Mouse (Mus musculus): Measurements from ENCODE around the gene Rpl5. TPM values are rescaled to one million over a fixed set of nuclear protein-coding genes. Genes with fewer than 3 reads are reported as not detected.

The Rpl5 gene
- polyA plus RNA-seq, 1 experiment, result 161 TPM

- Histone ChIP-seq H3K4me3 (ENCODE audit: insufficient read depth, poor library complexity, severe bottlenecking) (no peak overlapping the region), H3K79me3 (ENCODE audit: low read depth) (peaks cover 4% of the 10 kb centered on the region), H3ac (ENCODE audit: control insufficient read depth, insufficient read length, low read depth) (no peak overlapping the region), H3K79me2 (ENCODE audit: control insufficient read depth, insufficient read depth) (peaks cover 8% of the 10 kb centered on the region), H3K27me3 (ENCODE audit: control insufficient read depth, insufficient read depth, insufficient read length) (no peaks in the 10 kb centered on the region), H3K36me3 (ENCODE audit: control insufficient read depth, insufficient read depth) (no peaks in the 10 kb centered on the region)
- TF ChIP-seq CEBPB (IDR thresholded peaks at IDR 0.05; ENCODE audit: low read depth) (no peak), MYOG (IDR thresholded peaks at IDR 0.05; ENCODE audit: control insufficient read depth, extremely low read depth, insufficient read length) (no peak), FOSL1 (IDR thresholded peaks at IDR 0.05; ENCODE audit: insufficient read depth, low read length, poor library complexity, severe bottlenecking) (no peak), MAX (IDR thresholded peaks at IDR 0.05) (no peak), CTCF (IDR thresholded peaks at IDR 0.05; ENCODE audit: control insufficient read depth, insufficient read depth, insufficient read length) (no peak), MYOD1 (IDR thresholded peaks at IDR 0.05; ENCODE audit: control insufficient read depth, insufficient read length, low read depth) (no peak), USF1 (IDR thresholded peaks at IDR 0.05; ENCODE audit: low read depth) (no peak)
Observed at GRCm38 (mm10) chr5:107939701-107940100, 39.4 kb downstream of the Rpl5 start.

- no peaks in the 10 kb centered on the region for H3K27me3 ChIP-seq (ENCODE audit: control insufficient read depth, insufficient read depth, insufficient read length)
- no peak overlapping the region for H3K4me3 ChIP-seq (ENCODE audit: insufficient read depth, poor library complexity, severe bottlenecking)
- peaks cover 10% of the 10 kb centered on the region for H3K79me2 ChIP-seq (ENCODE audit: control insufficient read depth, insufficient read depth)
- H3K79me3 ChIP-seq (ENCODE audit: low read depth), result peaks cover 3% of the 10 kb centered on the region
- H3K36me3 ChIP-seq (ENCODE audit: control insufficient read depth, insufficient read depth), result no peaks in the 10 kb centered on the region
- TF ChIP-seq MYOD1 (IDR thresholded peaks at IDR 0.05; ENCODE audit: control insufficient read depth, insufficient read length, low read depth) (no peak), CTCF (IDR thresholded peaks at IDR 0.05; ENCODE audit: control insufficient read depth, insufficient read depth, insufficient read length) (no peak), FOSL1 (IDR thresholded peaks at IDR 0.05; ENCODE audit: insufficient read depth, low read length, poor library complexity, severe bottlenecking) (no peak), MAX (IDR thresholded peaks at IDR 0.05) (no peak), USF1 (IDR thresholded peaks at IDR 0.05; ENCODE audit: low read depth) (no peak), CEBPB (IDR thresholded peaks at IDR 0.05; ENCODE audit: low read depth) (no peak), MYOG (IDR thresholded peaks at IDR 0.05; ENCODE audit: control insufficient read depth, extremely low read depth, insufficient read length) (no peak)
- no peak overlapping the region for H3ac ChIP-seq (ENCODE audit: control insufficient read depth, insufficient read length, low read depth)
Observed at GRCm38 (mm10) chr5:107941222-107941621, 40.9 kb downstream of the Rpl5 start.

- H3K36me3 ChIP-seq (ENCODE audit: control insufficient read depth, insufficient read depth), result no peaks in the 10 kb centered on the region
- H3K4me3 ChIP-seq (ENCODE audit: insufficient read depth, poor library complexity, severe bottlenecking), result no peak overlapping the region
- peaks cover 3% of the 10 kb centered on the region for H3K79me3 ChIP-seq (ENCODE audit: low read depth)
- no peak for TF ChIP-seq MAX (IDR thresholded peaks at IDR 0.05)
- TF ChIP-seq MYOD1 (IDR thresholded peaks at IDR 0.05; ENCODE audit: control insufficient read depth, insufficient read length, low read depth), result no peak
- TF ChIP-seq MYOG (IDR thresholded peaks at IDR 0.05; ENCODE audit: control insufficient read depth, extremely low read depth, insufficient read length), result no peak
- TF ChIP-seq USF1 (IDR thresholded peaks at IDR 0.05; ENCODE audit: low read depth), result no peak
- TF ChIP-seq CTCF (IDR thresholded peaks at IDR 0.05; ENCODE audit: control insufficient read depth, insufficient read depth, insufficient read length), result no peak
- no peak for TF ChIP-seq FOSL1 (IDR thresholded peaks at IDR 0.05; ENCODE audit: insufficient read depth, low read length, poor library complexity, severe bottlenecking)
- no peak for TF ChIP-seq CEBPB (IDR thresholded peaks at IDR 0.05; ENCODE audit: low read depth)
- no peak overlapping the region for H3ac ChIP-seq (ENCODE audit: control insufficient read depth, insufficient read length, low read depth)
- H3K27me3 ChIP-seq (ENCODE audit: control insufficient read depth, insufficient read depth, insufficient read length), result no peaks in the 10 kb centered on the region
- peaks cover 10% of the 10 kb centered on the region for H3K79me2 ChIP-seq (ENCODE audit: control insufficient read depth, insufficient read depth)
Observed at GRCm38 (mm10) chr5:107942941-107943340, 42.6 kb downstream of the Rpl5 start.

DNA sequence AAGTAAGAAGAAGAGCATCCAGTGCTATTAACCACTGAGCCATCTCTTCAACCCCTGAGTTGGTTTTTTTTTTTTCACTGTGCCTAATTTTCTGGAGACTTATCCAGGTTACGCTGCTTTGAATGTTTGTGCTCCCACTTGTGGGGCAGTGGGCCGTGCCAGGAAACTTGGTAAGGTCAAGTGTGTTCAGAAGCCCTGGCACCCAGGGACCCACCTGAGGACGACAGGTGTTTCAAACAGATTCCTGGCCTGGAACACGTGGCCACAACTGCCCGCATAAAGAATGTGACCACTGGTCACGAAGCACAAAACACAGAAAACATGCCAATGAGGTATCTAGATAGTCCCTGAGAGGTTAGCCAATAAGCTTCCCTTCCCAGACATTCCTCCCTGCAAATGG, 43.2 kb downstream of the Rpl5 start:
- Histone ChIP-seq H3K79me2 (ENCODE audit: control insufficient read depth, insufficient read depth) (peaks cover 10% of the 10 kb centered on the region), H3ac (ENCODE audit: control insufficient read depth, insufficient read length, low read depth) (no peak overlapping the region), H3K36me3 (ENCODE audit: control insufficient read depth, insufficient read depth) (no peaks in the 10 kb centered on the region), H3K4me3 (ENCODE audit: insufficient read depth, poor library complexity, severe bottlenecking) (no peak overlapping the region), H3K79me3 (ENCODE audit: low read depth) (peaks cover 3% of the 10 kb centered on the region), H3K27me3 (ENCODE audit: control insufficient read depth, insufficient read depth, insufficient read length) (no peaks in the 10 kb centered on the region)
- no peak for TF ChIP-seq MYOD1 (IDR thresholded peaks at IDR 0.05; ENCODE audit: control insufficient read depth, insufficient read length, low read depth)
- TF ChIP-seq USF1 (IDR thresholded peaks at IDR 0.05; ENCODE audit: low read depth), result no peak
- no peak for TF ChIP-seq CTCF (IDR thresholded peaks at IDR 0.05; ENCODE audit: control insufficient read depth, insufficient read depth, insufficient read length)
- no peak for TF ChIP-seq FOSL1 (IDR thresholded peaks at IDR 0.05; ENCODE audit: insufficient read depth, low read length, poor library complexity, severe bottlenecking)
- no peak for TF ChIP-seq MYOG (IDR thresholded peaks at IDR 0.05; ENCODE audit: control insufficient read depth, extremely low read depth, insufficient read length)
- no peak for TF ChIP-seq CEBPB (IDR thresholded peaks at IDR 0.05; ENCODE audit: low read depth)
- TF ChIP-seq MAX (IDR thresholded peaks at IDR 0.05), result no peak

GRCm38 (mm10) chr5:107946475-107946874, 46.2 kb downstream of the Rpl5 start:
- peaks cover 10% of the 10 kb centered on the region for H3K79me2 ChIP-seq (ENCODE audit: control insufficient read depth, insufficient read depth)
- H3K79me3 ChIP-seq (ENCODE audit: low read depth), result peaks cover 3% of the 10 kb centered on the region
- TF ChIP-seq CEBPB (IDR thresholded peaks at IDR 0.05; ENCODE audit: low read depth) (no peak), MYOG (IDR thresholded peaks at IDR 0.05; ENCODE audit: control insufficient read depth, extremely low read depth, insufficient read length) (no peak)
- no peak overlapping the region for H3K4me3 ChIP-seq (ENCODE audit: insufficient read depth, poor library complexity, severe bottlenecking)
- H3K36me3 ChIP-seq (ENCODE audit: control insufficient read depth, insufficient read depth), result no peaks in the 10 kb centered on the region
- no peak overlapping the region for H3ac ChIP-seq (ENCODE audit: control insufficient read depth, insufficient read length, low read depth)
- no peaks in the 10 kb centered on the region for H3K27me3 ChIP-seq (ENCODE audit: control insufficient read depth, insufficient read depth, insufficient read length)

DNA sequence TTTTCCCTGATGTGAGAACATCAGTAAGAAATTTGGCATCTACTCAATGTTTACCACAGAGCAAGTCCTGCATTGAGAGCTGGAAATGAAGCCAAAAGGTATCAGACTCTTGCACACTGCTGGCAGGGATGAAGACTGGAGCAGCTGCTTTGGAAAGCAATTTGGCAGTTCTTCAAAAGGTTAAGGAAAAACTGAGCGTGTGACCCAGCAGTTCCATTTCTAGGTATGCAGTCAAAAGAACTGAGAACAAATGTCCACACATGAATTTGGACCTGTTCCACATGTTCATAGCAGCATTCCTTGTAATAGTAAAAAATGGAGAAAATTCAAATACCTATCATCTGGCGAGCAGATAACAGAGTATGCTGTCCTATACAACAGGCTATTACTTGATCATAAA, 47.2 kb downstream of the Rpl5 start:
- peak; percentile 23 for TF ChIP-seq MYOD1 (IDR thresholded peaks at IDR 0.05; ENCODE audit: control insufficient read depth, insufficient read length, low read depth)
- no peak for TF ChIP-seq CEBPB (IDR thresholded peaks at IDR 0.05; ENCODE audit: low read depth)
- TF ChIP-seq MAX (IDR thresholded peaks at IDR 0.05), result no peak
- peaks cover 10% of the 10 kb centered on the region for H3K79me2 ChIP-seq (ENCODE audit: control insufficient read depth, insufficient read depth)
- H3ac ChIP-seq (ENCODE audit: control insufficient read depth, insufficient read length, low read depth), result no peak overlapping the region
- no peak overlapping the region for H3K4me3 ChIP-seq (ENCODE audit: insufficient read depth, poor library complexity, severe bottlenecking)
- no peaks in the 10 kb centered on the region for H3K36me3 ChIP-seq (ENCODE audit: control insufficient read depth, insufficient read depth)
- no peaks in the 10 kb centered on the region for H3K27me3 ChIP-seq (ENCODE audit: control insufficient read depth, insufficient read depth, insufficient read length)
- H3K79me3 ChIP-seq (ENCODE audit: low read depth), result peaks cover 3% of the 10 kb centered on the region
